Mouse (Mus musculus) layer of hippocampus, postnatal 10 days (tissue): Measurements from ENCODE around the gene Nit2. TPM values are rescaled to one million over a fixed set of nuclear protein-coding genes. Genes with fewer than 3 reads are reported as not detected.

Source experiments
- total RNA-seq, 2 experiments: library from RNA; stranded (reverse); gene quantifications; 2 replicates each; pipeline ENCODE4 v1.2.3; 2021

The Nit2 gene
- total RNA-seq, 2 experiments from 2014 or later, result 21.3 to 23.8 TPM

Other genes with a start within 250 kb of the Nit2 start
- 1 to 10 TPM; 1.7 to 1.8 TPM for gene Lnp1, start 239.3 kb downstream of the Nit2 start, total RNA-seq
- gene Tmem45a2, start 96.0 kb downstream of the Nit2 start, total RNA-seq, result under 1 TPM in 1 of 2 experiments, not detected in 1; 0.16 TPM
- 100 to 1,000 TPM; 115 to 117 TPM for gene Tomm70a, start 45.6 kb downstream of the Nit2 start, total RNA-seq
- gene Tbc1d23, start 64.2 kb upstream of the Nit2 start, total RNA-seq, result 10 to 100 TPM; 42.0 to 55.3 TPM
- gene Tmem30c, start 125.5 kb upstream of the Nit2 start, total RNA-seq, result under 1 TPM; 0.11 to 0.53 TPM
- 1 to 10 TPM; 4.4 to 5.5 TPM for gene Filip1l, start 185.8 kb upstream of the Nit2 start, total RNA-seq